Mouse (Mus musculus) limb, embryonic 15.5 days (tissue): ENCODE results near the gene 1700013F07Rik. TPM values are rescaled to one million over a fixed set of nuclear protein-coding genes. Genes with fewer than 3 reads are reported as not detected.
"Not testable (repeated sequence)": the region's sequence is repeated elsewhere in the genome, so short reads cannot be mapped to it uniquely, and the experiment has no call there.

ENCODE experiments used
- ATAC-seq: fragments of 200-750 bp; cut with Nextera tagmentation; 2 replicates; pipeline ENCODE4 v1.8.0; 2017; ENCODE audit warnings: low read depth, moderate TSS enrichment; ENCODE audit not compliant: insufficient number of reproducible peaks, low FRiP score, low TSS enrichment
- H3K27ac ChIP-seq: fragments of 300-500 bp; sonication (generic); 2 replicates; pipeline ENCODE4 v1.5.1; 2015; ENCODE audit warnings: moderate library complexity, mild to moderate bottlenecking, inconsistent platforms
- H3K27me3 ChIP-seq: fragments of 300-500 bp; sonication (generic); 2 replicates; pipeline ENCODE4 v1.6.1; 2015; ENCODE audit warnings: inconsistent platforms
- H3K36me3 ChIP-seq: fragments of 300-500 bp; sonication (generic); 2 replicates; pipeline ENCODE4 v1.6.1; 2015; ENCODE audit warnings: inconsistent platforms
- H3K4me1 ChIP-seq: fragments of 300-500 bp; sonication (generic); 2 replicates; pipeline ENCODE4 v1.6.1; 2015; ENCODE audit warnings: inconsistent platforms
- H3K4me2 ChIP-seq: fragments of 300-500 bp; sonication (generic); 2 replicates; pipeline ENCODE4 v1.6.1; 2015; ENCODE audit warnings: mild to moderate bottlenecking, inconsistent platforms
- H3K4me3 ChIP-seq: fragments of 300-500 bp; sonication (generic); 2 replicates; pipeline ENCODE4 v1.5.1; 2015; ENCODE audit warnings: mild to moderate bottlenecking, inconsistent platforms
- H3K9ac ChIP-seq: fragments of 300-500 bp; sonication (generic); 2 replicates; pipeline ENCODE4 v1.6.1; 2015; ENCODE audit warnings: inconsistent platforms
- H3K9me3 ChIP-seq: fragments of 300-500 bp; sonication (generic); 2 replicates; pipeline ENCODE4 v1.6.1; 2016; ENCODE audit warnings: inconsistent platforms
- WGBS: fragments of 180-500 bp; shearing (Covaris S2); methylation state at CpG from one replicate; pipeline ENCODE4 v1.1.7; 2015; 5-methylcytosine and 5-hydroxymethylcytosine counted together
- polyA plus RNA-seq: library from polyadenylated mRNA; unstranded; fragments of >200 nt; fragmentation: Nextera tagmentation; extraction: Ambion mirVana; gene quantifications from 2 replicates; pipeline ENCODE4 v1.2.1, GENCODE M21; 2015

The 1700013F07Rik gene
- polyA plus RNA-seq, 1 experiment from 2014 or later, result not detected

GRCm38 (mm10) chr3:108554587-108555312 lies 20.8 kb downstream of the 1700013F07Rik start:
- H3K4me1 ChIP-seq, result no peaks in the 10 kb centered on the region
- peaks cover 30% of the 10 kb centered on the region for H3K36me3 ChIP-seq
- 14% methylated on average over 21 of the region's 22 CpGs for WGBS
- no peaks in the 10 kb centered on the region for H3K9me3 ChIP-seq
- no peaks in the 10 kb centered on the region for H3K27me3 ChIP-seq
- peak overlapping the region; percentile 69 for H3K4me2 ChIP-seq
- peak overlapping the region; percentile 96 for H3K9ac ChIP-seq
- H3K4me3 ChIP-seq, result peak overlapping the region; percentile 82
- peak; percentile 91 for ATAC-seq
- peak overlapping the region; percentile 89 for H3K27ac ChIP-seq

GRCm38 (mm10) chr3:108557888-108558287 lies 23.9 kb downstream of the 1700013F07Rik start:
- H3K4me1 ChIP-seq, result peaks cover 13% of the 10 kb centered on the region
- no peak overlapping the region for H3K9ac ChIP-seq
- H3K4me2 ChIP-seq, result no peak overlapping the region
- H3K27ac ChIP-seq, result no peak overlapping the region
- no peaks in the 10 kb centered on the region for H3K9me3 ChIP-seq
- WGBS, result 93% methylated on average over 4 of the region's 4 CpGs
- H3K27me3 ChIP-seq, result no peaks in the 10 kb centered on the region
- peaks cover 39% of the 10 kb centered on the region for H3K36me3 ChIP-seq
- ATAC-seq, result no peak
- H3K4me3 ChIP-seq, result no peak overlapping the region

GRCm38 (mm10) chr3:108562133-108562730 lies 28.3 kb downstream of the 1700013F07Rik start, which contains the start of gene Tmem167b:
TSS of gene Tmem167b (minus strand) at chr3:108562466.
- Histone ChIP-seq H3K9ac (peak within 1 kb of the TSS; percentile 60), H3K27me3 (no peaks in the 10 kb centered on the region), H3K36me3 (peaks cover 30% of the 10 kb centered on the region), H3K27ac (peak within 1 kb of the TSS; percentile 96), H3K4me3 (peak within 1 kb of the TSS; percentile 83), H3K9me3 (no peaks in the 10 kb centered on the region), H3K4me1 (peaks cover 13% of the 10 kb centered on the region), H3K4me2 (peak within 1 kb of the TSS; percentile 73)
- under 1% methylated on average over 45 of the region's 45 CpGs for WGBS
- peak; percentile 95 for ATAC-seq

- Histone ChIP-seq H3K27me3 (no peaks in the 10 kb centered on the region), H3K4me2 (peak overlapping the region; percentile 73), H3K9me3 (no peaks in the 10 kb centered on the region), H3K9ac (0 out of 2 replicates have a peak overlapping the region, but pooled peaks have one; percentile 1), H3K36me3 (peaks cover 26% of the 10 kb centered on the region), H3K4me3 (peak overlapping the region; percentile 83), H3K27ac (peak overlapping the region; percentile 96), H3K4me1 (peaks cover 13% of the 10 kb centered on the region)
- no peak for ATAC-seq
- 5% methylated on average over 15 of the region's 15 CpGs for WGBS
Observed at GRCm38 (mm10) chr3:108562777-108563271, 28.9 kb downstream of the 1700013F07Rik start.

GRCm38 (mm10) chr3:108563309-108563708 lies 29.4 kb downstream of the 1700013F07Rik start:
- Histone ChIP-seq H3K9ac (0 out of 2 replicates have a peak overlapping the region, but pooled peaks have one; percentile 1), H3K9me3 (no peaks in the 10 kb centered on the region), H3K4me1 (peaks cover 13% of the 10 kb centered on the region), H3K4me3 (peak overlapping the region; percentile 83), H3K36me3 (peaks cover 21% of the 10 kb centered on the region), H3K4me2 (peak overlapping the region; percentile 73), H3K27ac (peak overlapping the region; percentile 96), H3K27me3 (no peaks in the 10 kb centered on the region)
- WGBS, result 7% methylated on average over 4 of the region's 4 CpGs
- ATAC-seq, result no peak

- no peak for ATAC-seq
- no peak overlapping the region for H3K9ac ChIP-seq
- H3K9me3 ChIP-seq, result no peaks in the 10 kb centered on the region
- peak overlapping the region; percentile 57; the same call in 1 of the 2 replicates for H3K27ac ChIP-seq
- peaks cover 14% of the 10 kb centered on the region for H3K4me1 ChIP-seq
- H3K27me3 ChIP-seq, result no peaks in the 10 kb centered on the region
- 58% methylated on average over 15 of the region's 15 CpGs for WGBS
- H3K4me3 ChIP-seq, result no peak overlapping the region
- H3K4me2 ChIP-seq, result no peak overlapping the region
- H3K36me3 ChIP-seq, result no peaks in the 10 kb centered on the region
Observed at GRCm38 (mm10) chr3:108567990-108568877, 34.3 kb downstream of the 1700013F07Rik start.

- not testable (repeated sequence) for ATAC-seq, H3K27ac ChIP-seq, H3K4me3 ChIP-seq, H3K4me2 ChIP-seq, H3K36me3 ChIP-seq, H3K9ac ChIP-seq, H3K27me3 ChIP-seq, H3K9me3 ChIP-seq
- WGBS, result 51% methylated on average over 3 of the region's 3 CpGs
- peaks cover 18% of the 10 kb centered on the region for H3K4me1 ChIP-seq
Observed at GRCm38 (mm10) chr3:108569636-108570035, 35.7 kb downstream of the 1700013F07Rik start.

GRCm38 (mm10) chr3:108570813-108571212 lies 36.9 kb downstream of the 1700013F07Rik start:
- WGBS, result 87% methylated on average over 14 of the region's 14 CpGs
- Histone ChIP-seq H3K4me2 (no peak overlapping the region; the same call in 1 of the 2 replicates), H3K27ac (no peak overlapping the region), H3K4me3 (peak overlapping the region; percentile 72; the same call in 1 of the 2 replicates), H3K36me3 (no peaks in the 10 kb centered on the region), H3K9ac (no peak overlapping the region), H3K4me1 (peaks cover 18% of the 10 kb centered on the region), H3K27me3 (no peaks in the 10 kb centered on the region), H3K9me3 (no peaks in the 10 kb centered on the region)
- no peak for ATAC-seq

- under 1% methylated on average over 42 of the region's 42 CpGs for WGBS
- H3K9ac ChIP-seq, result peak within 1 kb of the TSS; percentile 79
- no peaks in the 10 kb centered on the region for H3K36me3 ChIP-seq
- H3K4me3 ChIP-seq, result peak within 1 kb of the TSS; percentile 72
- H3K27ac ChIP-seq, result peak within 1 kb of the TSS; percentile 85
- H3K4me1 ChIP-seq, result peaks cover 18% of the 10 kb centered on the region
- H3K27me3 ChIP-seq, result no peaks in the 10 kb centered on the region
- H3K9me3 ChIP-seq, result no peaks in the 10 kb centered on the region
- ATAC-seq, result peak; percentile 97
- H3K4me2 ChIP-seq, result peak within 1 kb of the TSS; percentile 73
Observed at GRCm38 (mm10) chr3:108571443-108572294, 37.7 kb downstream of the 1700013F07Rik start, which contains the start of gene Taf13. TSS of gene Taf13 (plus strand) at chr3:108571698.

GRCm38 (mm10) chr3:108572309-108573010 lies 38.5 kb downstream of the 1700013F07Rik start:
- Histone ChIP-seq H3K9me3 (no peaks in the 10 kb centered on the region), H3K27me3 (no peaks in the 10 kb centered on the region), H3K27ac (peak overlapping the region; percentile 85; the same call in 1 of the 2 replicates), H3K36me3 (no peaks in the 10 kb centered on the region), H3K4me3 (peak overlapping the region; percentile 72), H3K4me2 (peak overlapping the region; percentile 73), H3K9ac (peak overlapping the region; percentile 79), H3K4me1 (peaks cover 18% of the 10 kb centered on the region)
- ATAC-seq, result no peak
- 38% methylated on average over 18 of the region's 18 CpGs for WGBS
